Mouse (Mus musculus): ENCODE data around the gene Tfb1m. TPM values are rescaled to one million over a fixed set of nuclear protein-coding genes. Genes with fewer than 3 reads are reported as not detected.

Tfb1m gene
- total RNA-seq, 2 experiments from 2014 or later: 6.6 to 9.0 TPM

DNA sequence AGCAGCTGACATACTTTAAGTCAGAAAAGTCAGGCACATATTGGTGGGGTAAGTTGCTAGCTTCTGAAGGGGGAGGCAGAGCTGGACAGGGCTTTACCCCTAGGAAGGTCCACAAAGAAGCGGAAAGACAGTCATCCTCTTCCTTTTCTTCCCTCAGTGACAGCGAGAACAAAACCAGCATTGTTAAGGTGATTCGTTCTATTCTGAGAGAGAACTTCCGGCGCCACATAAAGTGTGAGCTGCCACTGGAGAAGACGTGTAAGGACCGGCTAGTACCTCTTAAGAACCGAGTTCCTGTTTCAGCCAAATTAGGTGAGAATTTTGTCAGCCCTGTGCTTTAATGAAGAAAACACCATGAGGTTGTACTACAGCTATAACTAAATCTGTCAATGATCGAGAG, 41.2 kb downstream of the Tfb1m start:
- intact Hi-C loops (cut with DNase I): no loop called here
- no peak for DNase-seq

DNA sequence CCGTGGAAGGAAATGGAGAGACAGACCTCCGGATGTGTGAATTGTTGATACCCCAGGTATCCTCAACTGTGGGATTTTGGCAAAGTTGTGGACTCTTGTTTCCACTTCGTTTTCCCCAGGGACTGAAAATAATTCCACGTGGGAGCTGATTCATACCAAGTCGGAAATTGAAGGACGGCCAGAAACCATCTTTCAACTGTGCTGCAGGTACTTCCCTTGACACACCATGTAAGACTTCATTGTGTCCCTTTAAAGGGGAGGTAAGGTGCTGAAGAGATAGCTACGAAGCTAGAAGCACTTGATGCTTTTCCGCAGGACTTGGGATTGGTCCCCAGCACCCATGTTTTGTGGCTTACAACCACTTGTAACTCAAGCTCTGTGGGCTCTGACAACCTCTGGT, 41.7 kb downstream of the Tfb1m start:
- DNase-seq: no peak
- intact Hi-C loops (cut with DNase I): no loop called here

DNA sequence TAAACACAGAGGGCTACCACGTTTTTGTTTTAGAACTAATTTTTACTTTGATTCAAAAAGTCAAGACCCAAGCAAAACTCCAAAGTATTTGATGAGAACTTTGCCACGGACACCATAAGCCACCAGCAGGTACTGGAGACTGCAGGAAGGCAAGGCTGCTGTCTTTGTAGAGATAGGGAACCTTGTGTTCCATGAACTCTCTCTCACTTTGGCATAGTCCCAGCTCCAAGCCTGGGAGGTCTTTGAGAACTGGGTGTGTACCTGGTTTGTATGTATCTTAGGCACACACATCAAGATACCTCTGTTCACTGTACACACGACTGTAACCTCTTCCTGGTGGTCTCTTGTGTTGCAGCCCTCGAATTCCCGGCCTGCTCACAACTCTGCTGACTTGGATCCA, 43.3 kb downstream of the Tfb1m start:
- intact Hi-C loops (cut with DNase I): no loop called here
- no peak for DNase-seq

DNA sequence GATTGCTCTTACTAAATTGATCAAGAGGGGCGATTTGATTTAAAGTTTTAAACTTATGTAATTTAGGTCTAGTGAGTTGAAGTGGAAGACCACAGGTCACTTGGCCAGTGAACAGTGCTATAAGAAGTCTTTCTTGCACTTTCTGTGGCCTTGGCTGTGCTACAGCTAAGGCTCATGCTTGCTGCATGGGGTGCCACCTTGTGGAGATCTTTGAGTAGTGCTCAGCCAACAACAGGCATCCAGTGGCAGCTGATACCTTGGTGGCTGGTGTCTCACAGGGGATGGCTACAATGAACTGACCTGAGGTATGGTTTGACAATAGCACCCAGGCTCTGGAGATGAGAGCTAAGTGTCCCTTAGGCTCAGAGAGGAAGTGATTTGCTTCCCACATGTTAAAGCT, 47.7 kb downstream of the Tfb1m start:
- intact Hi-C loops (cut with DNase I): loop anchor here (2.0 to 5.0 kb wide), 3 partner anchors 57 to 273 kb away; no protein-coding TSS in a partner anchor
- DNase-seq: peak; percentile 27 to 37

DNA sequence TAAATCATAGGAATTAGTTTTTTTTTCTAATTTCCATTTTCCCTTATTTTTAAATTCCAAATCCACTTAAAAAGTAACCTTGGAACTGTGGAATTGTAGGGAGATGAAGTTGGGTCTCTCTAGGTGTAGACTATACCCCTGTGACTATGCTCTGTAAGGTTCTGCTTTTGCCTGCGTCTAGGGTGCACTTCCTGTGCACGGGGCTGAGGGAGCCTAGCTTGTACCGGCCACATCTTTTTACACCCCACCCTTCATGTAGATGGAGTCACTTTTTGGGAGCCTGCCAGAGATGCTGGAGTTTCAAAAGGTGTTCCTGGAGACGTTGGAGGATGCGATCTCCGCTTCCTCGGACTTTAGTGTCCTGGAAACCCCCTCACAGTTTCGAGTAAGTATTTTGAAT, 51.1 kb downstream of the Tfb1m start:
- DNase-seq: no peak
- intact Hi-C loops (cut with DNase I): loop anchor here (5.0 kb wide), 2 partner anchors 229 to 269 kb away; no protein-coding TSS in a partner anchor

DNA sequence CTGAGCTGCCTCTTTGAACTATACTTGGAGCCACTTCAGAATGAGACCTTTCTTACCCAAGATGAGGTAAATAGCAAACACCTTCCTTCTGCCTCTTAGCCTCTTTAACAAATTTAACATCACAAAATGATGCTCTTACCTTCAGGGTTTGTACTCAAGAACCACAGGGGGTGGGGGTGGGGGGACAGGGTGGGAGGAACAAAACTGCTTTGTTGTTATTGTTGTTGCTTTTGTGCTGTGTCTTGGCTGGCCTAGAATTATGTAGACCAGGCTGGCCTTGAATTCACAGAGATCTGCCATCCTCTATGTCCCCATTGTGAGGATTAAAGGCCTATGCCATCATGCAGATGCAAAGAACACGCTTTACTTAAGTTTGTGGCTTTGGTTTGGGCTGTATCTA, 51.9 kb downstream of the Tfb1m start:
- intact Hi-C loops (cut with DNase I): loop anchor here (5.0 kb wide), 2 partner anchors 228 to 268 kb away; no protein-coding TSS in a partner anchor
- no peak for DNase-seq

DNA sequence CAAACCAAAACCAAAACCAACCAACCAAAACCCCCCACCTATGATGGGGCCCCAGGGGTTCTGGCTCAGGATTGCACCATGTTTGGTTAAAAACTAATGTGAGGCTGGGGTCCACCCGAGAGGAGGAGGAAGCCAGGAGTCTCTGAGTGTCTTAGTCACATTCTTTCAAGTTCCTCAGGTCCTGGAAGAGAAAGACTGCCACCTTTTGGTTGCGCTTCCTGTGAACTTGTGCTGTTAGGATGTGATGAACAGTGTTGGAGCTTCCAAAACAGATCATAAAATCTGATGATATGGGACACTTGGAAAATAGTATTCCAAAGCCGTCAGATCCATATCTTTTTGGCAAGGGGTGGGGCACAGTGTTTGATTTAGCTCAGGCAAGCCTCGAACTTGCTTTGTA, 56.6 kb downstream of the Tfb1m start:
- intact Hi-C loops (cut with DNase I): loop anchor here (5.0 kb wide), 1 partner anchor 324 kb away; no protein-coding TSS in a partner anchor
- no peak for DNase-seq

DNA sequence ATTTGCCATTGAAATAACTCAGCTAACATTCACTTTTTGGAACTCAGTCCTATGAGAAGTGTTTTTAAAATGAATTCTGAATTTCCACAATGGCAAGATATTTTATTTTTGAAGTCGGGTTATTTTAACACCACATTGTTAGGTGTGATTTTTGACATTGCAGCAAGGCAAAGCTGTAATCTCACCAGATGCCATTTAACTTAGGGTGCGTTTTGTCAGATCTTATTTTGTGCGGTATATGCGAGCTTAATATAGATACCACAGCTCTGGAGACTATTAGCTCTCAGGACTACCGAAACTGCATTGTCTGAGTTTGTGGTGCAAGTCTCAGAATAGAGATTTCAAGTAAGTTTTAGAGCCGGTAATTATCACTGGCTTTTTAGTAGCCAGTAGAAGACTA, 57.5 kb downstream of the Tfb1m start:
- intact Hi-C loops (cut with DNase I): loop anchor here (5.0 kb wide), 1 partner anchor 323 kb away; no protein-coding TSS in a partner anchor
- DNase-seq: no peak

DNA sequence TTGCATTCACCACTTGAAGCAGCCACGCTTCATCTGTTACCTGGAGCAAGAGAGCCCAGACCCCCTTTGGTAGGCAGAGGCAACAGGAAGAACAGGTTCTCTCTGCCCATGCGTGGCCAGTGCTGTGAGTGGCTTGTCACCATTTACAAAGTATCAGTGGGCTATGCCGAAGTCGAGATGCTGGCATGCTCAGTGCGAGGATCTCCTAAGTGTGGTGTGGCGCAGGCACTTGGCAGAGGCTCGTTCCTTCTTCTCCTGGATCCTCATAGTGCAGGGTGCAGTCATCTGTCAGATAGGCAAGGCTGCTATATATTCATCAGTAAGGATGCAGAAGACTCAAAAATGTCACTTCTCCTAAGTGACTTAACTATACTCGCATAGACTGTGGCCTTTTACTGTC, 58.1 kb downstream of the Tfb1m start:
- intact Hi-C loops (cut with DNase I): no loop called here
- DNase-seq: no peak

DNA sequence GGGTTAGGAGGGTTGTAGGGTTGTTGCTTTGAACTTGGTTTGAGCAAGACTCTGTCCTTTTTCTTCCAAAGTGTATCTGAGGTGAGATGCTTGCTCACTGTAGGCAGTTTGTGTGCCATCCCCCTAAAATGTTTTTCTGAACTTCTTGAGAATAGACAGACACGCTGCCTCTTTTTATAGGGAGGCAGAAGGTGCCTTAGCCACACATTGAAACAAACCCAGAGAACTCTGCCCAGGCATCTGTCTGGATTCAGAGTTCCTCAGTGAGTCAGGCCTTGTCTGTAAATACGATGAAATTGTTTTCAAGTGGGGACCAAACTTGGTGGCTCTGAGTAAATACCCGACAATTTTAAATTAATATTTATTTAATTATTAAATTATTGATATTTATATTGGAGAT, 59.0 kb downstream of the Tfb1m start:
- no peak for DNase-seq

DNA sequence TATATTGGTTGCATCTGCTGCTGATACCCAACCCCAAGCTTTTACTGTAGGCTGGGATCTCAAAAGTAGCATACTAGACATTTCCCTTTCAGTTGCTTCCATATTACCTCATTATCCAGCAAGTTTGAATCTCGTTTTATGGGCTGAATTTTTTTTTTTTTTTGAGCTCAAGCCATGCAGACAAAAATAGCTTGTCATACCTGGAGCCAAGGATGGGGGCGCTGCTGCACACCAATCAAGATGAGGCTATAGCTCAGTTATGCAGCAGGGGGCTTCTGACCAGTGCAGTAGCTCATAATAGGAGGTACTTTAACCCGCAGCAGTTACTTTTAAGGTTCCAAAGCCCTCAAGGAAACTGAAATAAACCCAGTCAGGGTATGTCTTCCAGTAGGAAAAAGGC, 59.5 kb downstream of the Tfb1m start:
- intact Hi-C loops (cut with DNase I): no loop called here
- no peak for DNase-seq

More for the DNA sequence above, 59.0 kb downstream of the Tfb1m start:
- intact Hi-C loops (cut with DNase I): no loop called here

DNA sequence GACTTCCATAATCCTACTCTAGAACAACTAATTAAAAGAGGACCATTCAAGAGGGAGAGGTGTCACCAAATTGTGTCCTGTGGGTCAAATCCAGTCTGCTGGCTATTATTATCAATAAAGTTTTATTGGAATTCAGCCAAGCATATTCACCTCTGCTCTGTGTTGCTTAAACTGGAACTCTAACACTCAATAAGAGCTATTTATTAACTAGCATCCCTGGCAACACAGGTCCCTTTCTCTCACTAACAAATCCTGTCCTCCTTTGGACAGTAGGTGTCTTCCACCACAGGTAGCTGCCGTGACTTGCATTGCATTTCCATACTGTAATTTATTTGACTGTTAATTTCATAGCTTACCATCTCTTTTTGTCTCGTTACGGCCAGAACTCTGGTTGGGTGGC, 61.5 kb downstream of the Tfb1m start:
- intact Hi-C loops (cut with DNase I): no loop called here

DNA sequence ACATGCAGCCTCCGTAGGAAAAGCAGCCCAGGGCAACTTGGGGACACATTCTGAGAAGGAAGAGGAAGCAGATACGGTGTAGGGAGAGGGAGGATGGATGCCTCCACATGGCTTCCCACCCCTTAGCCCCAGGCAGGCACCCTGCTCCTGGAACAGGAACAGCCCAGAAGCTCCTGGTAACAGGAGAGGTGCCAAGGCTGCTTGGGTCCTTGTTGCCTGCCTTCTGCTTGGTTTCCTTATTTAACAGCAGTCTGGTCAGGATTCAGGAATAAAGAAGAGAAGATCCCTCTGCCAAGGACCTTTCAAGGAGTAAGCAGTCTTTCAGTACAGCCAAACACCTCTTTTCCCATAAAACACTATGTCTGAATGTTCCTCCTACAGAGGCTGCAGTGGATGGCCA, 62.0 kb downstream of the Tfb1m start:
- no peak for DNase-seq
- intact Hi-C loops (cut with DNase I): no loop called here

More for the DNA sequence above, 61.5 kb downstream of the Tfb1m start:
- DNase-seq: no peak

DNA sequence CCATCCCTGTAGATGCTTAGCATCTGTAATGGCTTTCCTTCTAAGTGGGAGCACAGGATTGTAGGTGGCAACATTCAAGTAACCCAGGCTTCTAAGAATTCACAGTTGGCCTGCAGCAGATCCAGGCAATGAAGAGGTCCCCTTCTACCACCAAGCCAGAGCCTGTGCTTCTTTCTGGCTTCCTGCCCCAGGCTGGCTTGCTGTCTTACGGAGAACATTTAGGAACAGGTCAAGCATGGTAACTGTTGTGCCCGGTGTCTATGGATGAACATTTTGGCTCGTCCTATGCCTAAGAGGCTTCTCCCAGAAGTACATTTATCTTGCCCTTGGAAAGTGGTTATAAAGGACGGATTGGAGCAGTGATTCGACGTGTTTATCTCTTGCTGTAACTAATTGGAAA, 65.9 kb downstream of the Tfb1m start:
- no peak for DNase-seq
- intact Hi-C loops (cut with DNase I): no loop called here

DNA sequence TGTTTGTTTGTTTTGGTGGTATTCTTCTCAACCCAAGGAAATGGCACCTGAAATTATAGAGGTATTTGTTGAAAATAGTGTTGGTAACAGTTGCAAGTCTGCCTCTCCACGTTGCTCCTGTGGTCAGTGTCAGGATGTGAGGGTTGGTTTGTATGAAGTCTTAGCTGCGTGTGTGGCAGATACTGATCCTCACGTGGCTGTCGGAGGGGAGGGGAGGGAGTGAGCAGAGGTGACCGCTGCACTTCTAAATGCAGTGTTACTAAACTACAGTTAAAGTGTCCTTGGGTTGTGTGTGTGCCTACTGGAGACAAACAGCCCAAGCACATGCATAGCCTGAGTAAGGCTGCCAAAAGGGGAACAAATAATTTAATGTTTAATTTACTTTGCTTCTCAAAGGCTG, 66.5 kb downstream of the Tfb1m start:
- intact Hi-C loops (cut with DNase I): no loop called here
- no peak for DNase-seq

DNA sequence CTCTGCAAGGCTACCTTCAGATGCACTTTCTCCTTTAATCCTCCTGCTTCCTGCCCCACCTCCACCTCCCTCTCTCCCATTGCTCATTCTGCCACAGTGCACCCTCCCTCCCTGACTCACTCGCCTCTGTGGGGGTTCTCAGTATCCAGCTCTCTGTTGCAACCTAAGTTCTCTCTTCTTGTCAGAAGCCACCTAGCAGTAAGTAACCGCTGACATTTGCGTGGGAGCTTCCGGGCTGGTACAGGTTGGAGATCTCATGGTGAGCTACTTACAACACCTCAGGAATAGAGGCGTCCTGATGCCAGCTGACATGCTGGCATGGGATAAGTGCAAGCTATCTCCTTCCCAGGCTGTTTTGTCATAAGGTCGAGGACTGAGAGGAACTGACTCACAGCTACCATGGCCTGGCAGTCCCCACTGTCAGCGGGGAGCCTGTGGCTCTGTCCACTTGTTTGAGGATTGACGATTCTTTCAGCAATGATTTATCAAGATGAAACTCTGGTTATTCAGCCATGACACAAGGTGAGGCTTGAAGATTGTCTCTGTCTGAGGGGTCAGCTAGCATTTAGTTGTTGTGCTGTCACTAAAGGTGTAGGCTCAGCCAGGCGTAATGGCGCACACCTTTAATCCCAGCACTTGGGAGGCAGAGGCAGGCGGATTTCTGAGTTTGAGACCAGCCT, 67.2 kb downstream of the Tfb1m start:
- DNase-seq: no peak
- intact Hi-C loops (cut with DNase I): no loop called here

DNA sequence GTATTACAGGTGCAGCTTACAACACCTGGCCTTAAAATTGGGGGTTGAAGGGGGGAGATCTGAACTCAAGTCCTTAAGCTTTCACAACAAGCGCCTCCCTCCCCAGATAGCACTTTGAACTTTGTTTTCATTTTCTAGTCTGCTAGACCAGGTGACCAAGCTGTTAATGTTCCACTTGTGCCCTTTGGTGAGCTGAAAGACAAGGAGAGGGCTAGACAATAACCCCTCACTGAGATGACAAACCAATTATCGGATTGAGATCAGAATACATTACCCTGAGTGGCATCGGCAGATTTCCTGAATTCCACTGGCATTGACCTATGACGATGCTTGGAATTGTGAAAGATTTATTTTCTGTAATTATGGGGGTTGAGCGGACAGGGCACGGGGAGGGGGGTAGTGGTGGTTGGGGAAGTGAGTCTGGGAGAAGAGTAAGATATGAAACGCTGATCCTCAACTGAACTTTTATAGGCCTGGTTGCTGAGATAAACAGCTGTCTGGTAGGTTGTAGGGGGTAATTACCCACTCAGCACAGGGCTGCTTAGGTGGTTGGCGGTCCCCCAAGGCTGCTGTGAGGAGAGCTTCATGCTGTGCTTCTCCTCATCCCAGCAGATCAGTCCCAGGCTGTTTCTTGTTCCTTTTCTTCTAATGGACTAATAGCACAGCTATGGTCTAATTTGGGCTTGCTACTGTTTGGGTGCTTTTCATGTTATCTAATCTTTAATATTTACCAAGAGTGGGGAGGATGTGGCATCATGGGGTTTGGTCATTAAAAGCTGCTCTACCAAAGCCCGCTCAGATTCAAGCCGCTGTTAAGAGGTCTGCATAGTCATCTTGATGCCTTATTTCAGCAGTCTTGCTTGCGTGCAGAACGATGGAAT, 69.6 kb downstream of the Tfb1m start:
- no peak for DNase-seq
- intact Hi-C loops (cut with DNase I): no loop called here

DNA sequence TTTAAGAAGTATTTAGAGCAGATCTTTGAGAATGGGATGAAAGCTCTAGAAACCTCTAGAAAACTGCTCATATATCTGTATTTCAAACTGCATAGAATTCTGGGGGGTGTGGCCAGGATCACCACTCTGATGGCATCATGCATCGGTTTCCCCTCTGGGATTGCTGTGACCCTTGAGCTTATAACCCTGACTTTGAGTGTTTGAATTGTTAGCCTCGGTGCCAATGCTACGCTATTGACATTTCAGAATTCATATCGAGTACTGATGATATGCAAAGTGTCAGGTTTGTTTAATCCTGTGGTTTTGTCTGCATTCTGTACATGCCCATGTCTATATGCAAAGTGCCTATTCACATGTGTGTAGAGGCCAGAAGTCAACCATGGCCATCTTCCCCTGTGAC, 70.4 kb downstream of the Tfb1m start:
- intact Hi-C loops (cut with DNase I): no loop called here
- DNase-seq: no peak

DNA sequence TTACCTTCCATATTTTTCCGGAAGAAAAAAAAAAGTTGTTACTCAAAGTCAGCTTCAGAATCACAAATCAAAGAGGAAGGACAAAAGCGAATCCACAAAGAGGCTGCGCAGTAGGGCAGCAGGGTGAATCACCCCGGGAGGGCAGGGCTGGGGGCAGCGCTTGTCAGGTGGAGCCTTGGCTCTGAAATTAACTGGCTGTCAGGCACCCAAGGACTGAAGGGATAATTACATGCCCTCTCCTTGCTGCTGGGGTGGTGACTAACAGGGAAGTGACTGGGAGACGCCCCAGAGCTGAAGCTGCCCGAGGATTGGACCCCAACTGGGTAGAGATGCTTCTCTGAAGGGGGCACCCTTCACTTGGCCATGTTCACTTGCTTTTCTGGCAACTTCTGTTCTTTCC, 71.7 kb downstream of the Tfb1m start:
- DNase-seq: no peak

DNA sequence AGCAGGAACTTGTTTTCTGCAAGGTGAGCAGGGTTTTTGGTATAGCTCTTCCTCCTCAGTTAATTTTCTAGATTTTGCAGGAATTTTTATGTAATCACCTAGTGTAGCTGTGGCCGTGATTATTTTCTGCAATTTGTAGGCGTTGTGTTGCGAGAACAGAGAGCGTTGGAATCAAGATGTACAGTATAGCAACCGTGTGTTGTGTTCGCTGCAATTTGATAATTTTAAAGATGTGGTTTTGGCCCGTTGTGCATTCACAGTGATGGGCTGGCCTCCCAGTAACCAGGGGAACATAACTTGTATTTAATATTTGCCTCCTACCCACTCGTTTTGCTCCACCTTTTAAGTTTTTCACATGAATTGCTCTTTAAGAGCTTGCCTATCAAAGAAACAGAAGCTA, 74.5 kb downstream of the Tfb1m start:
- intact Hi-C loops (cut with DNase I): no loop called here

More for the DNA sequence above, 71.7 kb downstream of the Tfb1m start:
- intact Hi-C loops (cut with DNase I): no loop called here

More for the DNA sequence above, 74.5 kb downstream of the Tfb1m start:
- DNase-seq: no peak
